In the genomic region with DNA sequence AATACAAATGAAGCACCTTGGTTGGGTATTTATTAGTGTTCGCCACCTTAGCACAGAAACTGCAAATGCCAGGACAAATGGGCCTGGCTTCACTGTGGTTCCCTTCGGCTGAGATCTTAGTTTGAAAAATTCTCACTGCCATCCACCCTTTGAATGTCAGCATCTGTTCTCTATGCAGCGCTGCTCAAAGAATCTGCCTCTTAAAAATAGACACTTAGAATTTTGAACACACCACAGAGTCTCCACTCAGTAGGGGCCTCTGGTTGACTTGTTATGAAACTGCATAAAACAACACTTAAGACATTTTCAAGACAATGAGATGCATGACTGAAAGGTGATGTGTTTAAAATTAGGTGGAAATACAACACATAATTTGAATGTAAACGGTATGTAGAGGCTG, we compare ENCODE assay signal across 20 mouse cellular contexts.
"Had no signal": no experiment of that assay in that cellular context is flagged by ENCODE, and none has a peak within 500 bp of the region (broad histone marks: within the 10 kb centered on the region; RNA-seq: fewer than 3 reads in every experiment).

No protein-coding gene starts in this region.

- H3K27me3 ChIP-seq: heart, embryonic 13.5 days; heart, embryonic 15.5 days; hindbrain, embryonic 13.5 days; hindbrain, embryonic 15.5 days; limb, embryonic 13.5 days; limb, embryonic 15.5 days; liver, embryonic 12.5 days had no signal

- H3K4me1 ChIP-seq: heart, embryonic 13.5 days; heart, embryonic 15.5 days; hindbrain, embryonic 13.5 days; hindbrain, embryonic 15.5 days; limb, embryonic 13.5 days; limb, embryonic 15.5 days; liver, embryonic 12.5 days had no signal

- H3K9me3 ChIP-seq: heart, embryonic 13.5 days; heart, embryonic 15.5 days; hindbrain, embryonic 13.5 days; hindbrain, embryonic 15.5 days; limb, embryonic 13.5 days; limb, embryonic 15.5 days; liver, embryonic 12.5 days had no signal

- H3K9ac ChIP-seq: heart, embryonic 13.5 days; heart, embryonic 15.5 days; hindbrain, embryonic 13.5 days; hindbrain, embryonic 15.5 days; limb, embryonic 13.5 days; limb, embryonic 15.5 days; liver, embryonic 12.5 days; liver, embryonic 14.5 days had no signal

- H3K36me3 ChIP-seq: heart, embryonic 13.5 days; heart, embryonic 15.5 days; hindbrain, embryonic 13.5 days; hindbrain, embryonic 15.5 days; limb, embryonic 13.5 days; limb, embryonic 15.5 days had no signal

- H3K27ac ChIP-seq: heart, adult 2 months; heart, embryonic 13.5 days; heart, embryonic 15.5 days; hindbrain, embryonic 13.5 days; hindbrain, embryonic 15.5 days; hindbrain, postnatal 0 days; limb, embryonic 13.5 days; limb, embryonic 15.5 days; liver, embryonic 12.5 days; liver, embryonic 14.5 days had no signal

- DNase-seq: gastrocnemius, postnatal 14 days; gastrocnemius, postnatal 36 days; heart, adult 11 months; heart, adult 2 months; heart, postnatal 14 days; heart, postnatal 36 days; layer of hippocampus, adult 9-11 months; layer of hippocampus, postnatal 36 days; left cerebral cortex, postnatal 4 days had no signal

- ATAC-seq: hindbrain, postnatal 0 days; intestine, embryonic 16.5 days; liver, embryonic 12.5 days had no signal

- H3K4me3 ChIP-seq: heart, adult 2 months; heart, embryonic 13.5 days; heart, embryonic 15.5 days; hindbrain, embryonic 13.5 days; hindbrain, embryonic 15.5 days; limb, embryonic 13.5 days; limb, embryonic 15.5 days; liver, embryonic 12.5 days had no signal

- H3K4me2 ChIP-seq: heart, embryonic 11.5 days; heart, embryonic 13.5 days; heart, embryonic 15.5 days; hindbrain, embryonic 13.5 days; hindbrain, embryonic 15.5 days; limb, embryonic 13.5 days; limb, embryonic 15.5 days; liver, embryonic 12.5 days had no signal
